Mouse (Mus musculus): ENCODE measurements around the gene Ndufs1.
"Not testable (repeated sequence)": the region's sequence is repeated elsewhere in the genome, so short reads cannot be mapped to it uniquely, and the experiment has no call there.

The Ndufs1 gene

GRCm38 (mm10) chr1:63176604-63177421 is at the start of gene Ndufs1, which contains the start of gene Eef1b2:
Gene Ndufs1, minus strand, starts transcription at chr1:63176833.
Gene Eef1b2, plus strand, starts transcription at chr1:63176825.
- DNase-seq (ENCODE audit: low read depth, low spot score), result peak; percentile 98

DNA sequence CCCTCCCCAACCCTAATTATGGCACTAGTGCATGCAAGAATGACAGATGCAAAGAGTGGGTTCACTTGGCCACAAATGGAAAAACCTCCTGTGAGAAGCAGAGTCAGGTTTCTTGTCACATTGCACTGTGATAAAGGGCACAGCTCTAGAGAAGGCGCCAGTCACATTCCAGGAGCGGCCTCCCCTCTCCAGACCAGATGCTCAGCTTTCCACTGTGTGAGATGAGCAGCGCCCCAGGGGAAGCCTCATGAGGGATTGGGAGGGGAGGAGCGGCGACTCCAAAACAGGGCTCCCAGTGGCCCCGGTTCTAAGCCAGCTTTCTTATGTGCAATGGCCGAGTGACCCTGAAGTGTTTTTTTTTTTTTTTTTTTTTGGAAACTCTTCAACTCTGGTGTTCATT is 49.3 kb upstream of the Ndufs1 start:
- DNase-seq (ENCODE audit: low read depth, low spot score), result peak; percentile 73

DNA sequence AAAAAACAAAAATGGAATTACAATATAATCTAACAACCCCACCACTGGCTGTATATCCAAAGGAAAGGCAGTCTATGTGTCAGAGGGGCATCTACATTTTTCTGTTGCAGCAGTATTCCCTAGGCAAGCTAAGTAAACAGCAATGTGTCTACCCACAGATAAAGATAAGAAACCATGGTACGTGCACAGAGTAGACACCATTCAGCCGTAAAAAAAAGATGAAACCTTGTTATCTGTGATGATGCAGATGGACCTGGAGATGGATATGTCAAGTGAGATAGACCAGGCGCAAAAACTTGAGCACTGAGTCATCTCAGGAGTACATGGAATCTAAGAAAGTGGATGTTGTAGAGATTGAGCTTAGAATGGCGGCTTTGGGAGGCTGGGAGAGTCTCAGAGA is 48.4 kb upstream of the Ndufs1 start:
- DNase-seq (ENCODE audit: low read depth, low spot score), result no peak

- no peak for DNase-seq (ENCODE audit: low read depth, low spot score)
Observed at GRCm38 (mm10) chr1:63219277-63219676, 42.6 kb upstream of the Ndufs1 start.

GRCm38 (mm10) chr1:63214631-63215030 is 38.0 kb upstream of the Ndufs1 start:
- DNase-seq (ENCODE audit: low read depth, low spot score), result no peak

GRCm38 (mm10) chr1:63214271-63214558 is 37.6 kb upstream of the Ndufs1 start, which contains the start of gene Gpr1:
Gene Gpr1, minus strand, starts transcription at chr1:63214543.
- DNase-seq (ENCODE audit: low read depth, low spot score), result no peak

DNA sequence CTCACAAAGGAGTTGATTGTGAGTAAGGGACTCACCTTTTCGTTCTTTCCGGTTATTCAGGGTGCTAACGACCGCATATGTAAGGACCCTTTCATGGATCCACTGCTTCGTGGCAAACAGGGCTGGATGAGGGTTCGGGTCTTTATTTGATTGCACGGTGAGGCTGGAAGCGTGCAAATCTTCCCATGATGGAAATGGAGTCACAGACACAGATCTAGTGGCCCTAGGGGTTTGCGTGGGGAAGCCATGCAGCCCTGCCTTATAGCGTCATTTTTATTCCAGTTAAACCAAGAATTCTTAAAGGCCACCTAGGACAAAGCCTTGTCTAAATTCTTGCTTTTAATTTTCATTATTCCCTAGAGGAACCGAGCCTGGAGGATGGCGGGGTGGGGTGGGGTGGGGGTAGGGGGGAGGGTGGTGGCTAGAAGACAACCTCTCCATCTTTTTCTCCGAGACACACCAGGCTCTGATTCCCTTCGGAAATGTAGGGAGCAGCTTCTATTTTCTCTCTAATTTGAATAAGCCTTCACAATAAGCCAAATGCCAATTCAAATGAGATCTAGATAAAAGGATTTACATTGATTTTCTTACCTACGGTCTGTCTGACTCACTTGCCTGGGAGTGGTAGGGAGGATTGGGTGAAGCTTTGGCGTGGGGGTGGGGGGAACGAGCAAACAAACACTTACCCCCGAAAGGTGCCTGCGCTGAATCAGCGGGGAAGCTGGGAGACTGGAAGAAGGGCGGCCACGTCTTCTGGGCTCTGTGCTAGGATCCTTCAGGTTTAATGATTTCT is 37.0 kb upstream of the Ndufs1 start:
- DNase-seq (ENCODE audit: low read depth, low spot score), result no peak

DNA sequence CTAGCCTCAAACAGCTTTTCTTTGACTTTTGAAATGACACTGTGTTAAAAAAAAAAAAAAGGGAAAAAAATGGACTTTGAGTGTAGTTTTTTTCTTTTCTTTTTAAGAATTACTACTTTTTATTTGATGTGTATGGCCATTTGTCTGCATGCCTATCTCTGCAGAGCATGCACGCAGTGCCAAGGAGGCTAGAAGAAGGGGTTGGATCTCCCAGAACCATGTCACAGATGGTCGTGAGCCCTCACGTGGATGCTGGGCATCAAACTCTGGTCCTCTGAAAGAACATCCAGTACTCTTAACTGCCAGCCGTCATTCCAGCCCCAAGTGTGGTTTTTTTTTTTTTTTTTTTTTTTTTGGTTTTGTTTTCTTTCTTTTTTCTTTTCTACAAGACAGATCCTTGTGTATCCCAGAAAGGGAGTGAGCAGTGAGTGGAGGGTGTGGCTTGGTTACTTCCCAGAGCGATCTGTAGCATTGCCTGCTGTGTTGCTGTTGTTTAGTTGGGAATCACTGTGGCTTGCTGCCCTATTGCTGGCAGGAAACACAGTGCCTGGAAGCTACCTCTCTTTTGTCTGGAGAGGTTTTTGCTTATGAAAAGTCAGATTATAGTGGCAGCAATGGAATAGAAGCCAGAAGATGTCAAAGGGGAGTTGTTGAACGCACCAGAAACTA is 33.4 kb upstream of the Ndufs1 start:
- no peak for DNase-seq (ENCODE audit: low read depth, low spot score)

DNA sequence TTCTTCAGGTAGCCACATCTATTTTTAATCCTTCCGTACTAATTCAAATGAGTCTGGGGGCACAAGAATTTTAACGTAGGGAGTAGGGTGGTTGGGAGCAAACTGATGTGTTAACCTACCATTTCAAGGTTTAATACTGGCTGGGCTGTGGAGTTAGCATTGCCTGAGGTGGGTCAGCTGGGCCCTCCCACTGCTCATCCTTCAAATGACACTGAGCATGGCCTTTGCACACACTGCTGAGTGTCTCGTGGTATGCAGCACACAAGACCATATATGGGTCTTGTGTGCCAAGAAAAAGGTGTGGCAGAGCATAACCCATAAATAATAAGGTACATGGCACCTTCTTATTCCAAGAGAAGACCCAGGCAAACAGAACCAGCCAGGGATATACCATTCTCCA is 31.0 kb upstream of the Ndufs1 start:
- DNase-seq (ENCODE audit: low read depth, low spot score), result no peak

GRCm38 (mm10) chr1:63204660-63205394 is 28.2 kb upstream of the Ndufs1 start:
- no peak for DNase-seq (ENCODE audit: low read depth, low spot score)

DNA sequence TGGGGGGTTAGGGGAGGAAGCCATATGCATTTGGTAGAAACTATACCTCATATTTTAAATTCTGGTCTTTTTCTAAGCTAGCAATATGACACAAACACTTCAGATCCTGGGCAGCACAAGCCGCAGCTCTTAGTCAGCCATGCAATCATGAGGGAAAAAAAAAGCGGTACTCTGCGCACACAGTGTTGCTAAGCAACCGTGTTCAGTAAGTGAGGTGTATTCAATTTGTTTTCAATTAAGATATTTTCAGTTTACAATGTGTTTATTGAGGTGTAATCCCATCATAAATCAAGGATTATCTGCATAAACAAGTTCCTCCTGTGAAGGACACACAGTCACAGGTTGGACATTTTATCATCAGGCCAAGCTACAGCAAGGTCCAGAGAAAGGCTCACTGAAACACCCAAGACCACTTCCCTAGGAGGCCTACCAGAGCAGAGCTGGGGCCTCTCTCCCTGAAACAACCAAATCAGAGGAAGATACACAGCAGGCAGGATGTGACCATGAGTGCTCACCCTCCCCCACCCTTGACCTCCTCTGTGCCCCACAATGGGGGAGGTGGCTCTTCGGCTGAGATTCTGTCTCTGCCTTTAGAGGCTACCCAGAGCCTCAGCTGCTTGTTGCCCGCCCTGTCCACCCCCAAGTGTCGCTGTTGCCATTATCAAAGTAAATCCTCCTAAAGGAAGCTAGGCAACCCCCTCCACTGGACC is 27.5 kb upstream of the Ndufs1 start:
- DNase-seq (ENCODE audit: low read depth, low spot score), result peak; percentile 77

- DNase-seq (ENCODE audit: low read depth, low spot score), result no peak
Observed at GRCm38 (mm10) chr1:63203471-63203870, 26.8 kb upstream of the Ndufs1 start.

DNA sequence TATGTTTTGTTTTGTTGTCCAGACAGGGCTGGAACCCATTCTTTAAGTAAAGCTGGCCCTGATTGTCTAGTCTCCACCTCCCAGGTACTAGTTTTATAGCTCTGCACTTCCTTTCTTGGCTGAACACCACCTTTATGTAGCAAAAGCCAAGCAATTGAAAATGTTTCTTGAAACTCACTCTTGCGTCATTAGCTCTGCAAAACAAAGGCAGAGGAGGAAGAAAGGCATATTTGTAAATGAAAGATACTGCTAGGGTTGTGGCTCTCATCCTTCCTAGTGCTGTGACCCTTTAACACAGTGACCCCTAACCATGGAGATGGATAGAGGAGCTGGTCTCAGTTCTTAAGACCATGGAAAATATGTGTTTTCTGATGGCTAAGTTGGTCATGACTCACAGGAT is 25.0 kb upstream of the Ndufs1 start:
- DNase-seq (ENCODE audit: low read depth, low spot score), result no peak

- DNase-seq (ENCODE audit: low read depth, low spot score), result no peak
Observed at GRCm38 (mm10) chr1:63200322-63200721, 23.7 kb upstream of the Ndufs1 start.

DNA sequence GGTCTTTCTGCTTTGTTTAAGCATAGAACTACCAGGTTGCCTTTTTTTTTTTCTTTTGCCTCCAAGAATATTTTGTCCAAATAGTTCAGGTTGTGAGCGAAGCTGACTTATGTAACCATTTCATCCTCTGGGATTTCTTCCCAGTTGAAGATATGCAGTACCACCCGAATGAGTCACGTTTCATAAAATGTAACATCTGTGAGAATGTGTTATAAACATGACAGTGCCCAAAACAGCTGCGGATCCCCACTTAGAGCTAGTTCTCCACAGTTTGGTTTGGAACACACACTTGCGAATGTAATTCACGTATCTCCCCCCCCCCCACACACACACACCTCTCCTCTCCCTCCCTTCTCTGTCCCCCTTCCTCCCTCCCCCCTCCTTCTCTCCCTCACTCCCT is 22.8 kb upstream of the Ndufs1 start:
- no peak for DNase-seq (ENCODE audit: low read depth, low spot score)

- DNase-seq (ENCODE audit: low read depth, low spot score), result no peak
Observed at GRCm38 (mm10) chr1:63195848-63196512, 19.3 kb upstream of the Ndufs1 start.

GRCm38 (mm10) chr1:63192306-63193065 is 15.9 kb upstream of the Ndufs1 start:
- DNase-seq (ENCODE audit: low read depth, low spot score), result no peak

DNA sequence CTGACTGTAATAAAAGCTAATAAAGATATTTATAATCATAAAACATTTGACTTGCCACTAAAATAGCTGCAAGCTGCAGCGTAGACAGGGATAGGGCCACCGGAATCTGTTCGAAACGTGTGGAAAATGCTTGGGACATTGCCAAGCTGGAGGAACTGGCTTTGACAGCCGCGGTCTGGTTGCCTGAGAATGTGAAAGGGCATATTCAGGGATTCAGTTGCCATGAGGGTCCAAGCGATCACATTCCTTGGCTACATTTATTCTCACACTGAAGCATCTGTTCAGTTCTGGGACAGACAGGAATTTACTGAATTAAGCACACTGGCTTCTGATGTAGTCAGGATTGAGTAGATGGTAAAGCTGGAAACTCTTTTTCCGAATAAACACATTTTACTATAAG is 14.2 kb upstream of the Ndufs1 start:
- no peak for DNase-seq (ENCODE audit: low read depth, low spot score)

DNA sequence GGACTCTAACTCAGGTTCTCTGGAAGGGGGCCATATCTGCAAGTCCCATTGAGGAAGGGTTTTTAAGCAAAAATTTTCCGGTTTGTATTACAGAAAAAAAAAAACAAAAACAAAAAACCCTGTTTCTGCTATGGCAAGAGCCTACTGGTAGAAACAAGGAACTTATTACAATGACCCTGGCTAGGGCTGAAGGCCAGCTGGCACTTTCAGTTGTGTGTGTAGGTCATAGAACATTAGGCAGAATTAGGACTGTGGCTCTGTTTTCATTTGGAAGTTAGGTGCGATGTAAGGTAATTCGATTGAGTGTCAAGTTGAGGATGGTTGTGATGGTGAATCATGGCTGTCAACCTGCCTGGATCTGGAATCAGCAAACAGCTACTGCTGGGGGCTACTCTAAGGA is 11.9 kb upstream of the Ndufs1 start:
- no peak for DNase-seq (ENCODE audit: low read depth, low spot score)

GRCm38 (mm10) chr1:63185430-63185829 is 8.8 kb upstream of the Ndufs1 start:
- not testable (repeated sequence) for DNase-seq (ENCODE audit: low read depth, low spot score)
